Mouse (Mus musculus) stomach, adult 2 months (tissue): ENCODE data around the gene Olfr115. TPM values are rescaled to one million over a fixed set of nuclear protein-coding genes. Genes with fewer than 3 reads are reported as not detected.

Experiments used
- polyA plus RNA-seq: library from polyadenylated mRNA; depleted of rRNA; stranded (reverse); fragments of >200 nt; gene quantifications from 2 replicates; pipeline ENCODE4 v1.2.3, GENCODE M21; 2012; rRNA removed

Olfr115 gene
- not detected in 2 replicates for polyA plus RNA-seq

DNA sequence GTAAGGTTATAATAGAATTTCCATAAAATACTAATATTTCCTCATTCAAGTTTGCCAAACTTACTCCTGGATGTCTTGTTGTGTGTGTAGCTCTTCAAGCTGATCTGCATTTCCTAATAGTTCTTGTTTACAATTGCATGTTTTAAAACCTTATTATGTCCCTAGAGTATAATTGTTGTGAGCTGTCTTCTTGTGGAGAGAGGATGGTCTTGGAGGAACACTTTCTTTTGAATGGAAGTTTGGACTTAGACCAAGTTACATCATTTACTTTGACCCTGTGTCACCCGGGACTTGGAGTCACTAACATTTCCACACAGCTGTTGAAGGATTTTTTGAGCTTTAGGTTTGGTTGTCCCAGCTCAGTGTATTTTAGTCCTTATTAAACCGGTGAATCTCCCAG lies at the start of gene Olfr115, which contains the start of gene Olfr116:
Gene Olfr115, minus strand, starts transcription at position 101 of the 400 bp plus-strand sequence.
Gene Olfr116, minus strand, starts transcription at position 191 of the 400 bp plus-strand sequence.

GRCm38 (mm10) chr17:37666688-37667087 lies 39.8 kb upstream of the Olfr115 start, which contains the start of gene Olfr118:
Gene Olfr118 (plus strand): TSS chr17:37666988.

DNA sequence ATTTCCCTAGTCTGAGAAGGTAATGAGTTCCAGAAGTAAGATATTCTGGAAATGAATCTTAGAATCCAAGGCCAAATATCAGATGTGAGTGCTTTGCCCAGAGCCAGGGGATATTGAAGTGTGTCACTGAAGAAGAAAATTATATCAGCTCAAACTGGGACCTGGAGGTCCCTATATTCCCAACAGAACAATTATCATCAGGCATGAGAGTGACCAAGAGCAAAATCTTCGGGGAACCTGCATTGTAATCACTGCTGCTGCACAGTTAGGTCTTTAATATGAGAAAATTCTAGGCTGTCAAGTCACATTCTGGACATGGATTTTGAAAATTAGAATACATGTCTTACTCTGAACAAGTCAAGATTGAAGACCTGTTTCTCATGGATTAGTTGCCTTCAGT lies 36.8 kb upstream of the Olfr115 start, which contains the start of gene Olfr117:
Gene Olfr117, minus strand, starts transcription at position 101 of the 400 bp plus-strand sequence.

DNA sequence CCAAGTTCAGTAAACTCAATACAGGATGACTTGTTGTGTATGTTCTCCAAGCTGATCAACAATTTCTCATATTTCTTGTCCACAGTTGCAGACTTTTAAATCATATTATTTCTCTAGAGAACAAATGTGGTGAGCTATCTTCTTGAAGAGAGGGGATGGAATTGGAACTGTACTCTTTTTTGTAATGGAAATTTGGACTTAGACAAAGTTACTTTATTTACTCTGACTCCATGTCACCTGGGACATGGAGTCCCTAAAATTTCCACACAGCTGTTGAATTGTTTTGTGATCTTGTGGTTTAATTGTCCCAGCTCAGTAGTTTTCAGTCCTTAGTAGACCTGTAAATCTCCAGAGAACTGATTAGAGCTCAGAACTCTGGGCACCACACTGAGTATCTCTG lies 34.3 kb downstream of the Olfr115 start, which contains the start of gene Olfr114:
Gene Olfr114, minus strand, starts transcription at position 101 of the 400 bp plus-strand sequence.

DNA sequence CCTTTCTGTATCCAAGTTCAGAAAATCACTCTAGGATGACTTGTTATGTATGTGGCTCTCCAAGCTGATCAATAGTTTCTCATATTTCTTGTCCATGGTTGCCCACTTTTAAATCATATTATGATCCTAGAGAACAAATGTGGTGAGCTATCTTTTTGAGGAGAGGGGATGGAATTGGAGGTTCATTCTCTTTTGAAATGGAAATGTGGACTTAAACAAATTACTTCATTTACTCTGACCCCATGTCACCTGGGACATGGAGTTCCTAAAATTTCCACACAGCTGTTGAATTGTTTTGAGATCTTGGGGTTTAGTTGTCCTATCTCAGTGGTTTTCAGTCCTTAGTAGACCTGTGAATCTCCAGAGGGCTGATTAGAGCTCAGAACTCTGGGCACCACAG lies 49.3 kb downstream of the Olfr115 start, which contains the start of gene Olfr113:
Gene Olfr113, minus strand, starts transcription at position 101 of the 400 bp plus-strand sequence.

DNA sequence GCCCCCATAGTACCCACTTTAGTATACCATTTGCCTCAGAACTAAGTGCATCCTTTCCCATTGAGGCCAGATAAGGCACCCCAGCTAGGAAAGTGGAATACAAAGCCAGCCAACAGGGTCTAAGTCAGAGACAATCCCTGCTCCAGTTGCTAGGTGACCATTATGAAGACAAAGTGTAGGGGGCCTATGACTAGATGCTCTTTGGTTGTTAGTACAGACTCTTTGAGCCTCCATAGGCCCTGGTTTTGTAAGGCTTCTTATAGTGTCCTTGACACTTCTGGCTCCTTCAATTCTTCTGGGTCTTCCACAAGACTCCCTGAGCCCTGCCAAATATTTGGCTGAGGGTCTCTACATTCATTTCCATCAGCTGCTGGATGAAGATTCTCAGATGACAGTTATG lies 57.6 kb downstream of the Olfr115 start, which contains the start of gene Olfr112:
Gene Olfr112, minus strand, starts transcription at position 101 of the 400 bp plus-strand sequence.

Other genes starting within 250 kb of the Olfr115 start
- gene Olfr105-ps, start 248.1 kb downstream of the Olfr115 start, polyA plus RNA-seq: not detected in 2 replicates
- gene Olfr106-ps, start 236.7 kb downstream of the Olfr115 start, polyA plus RNA-seq: not detected in 2 replicates
- gene Olfr107, start 227.9 kb downstream of the Olfr115 start, polyA plus RNA-seq: not detected in 2 replicates
- gene Olfr108, start 181.6 kb downstream of the Olfr115 start, polyA plus RNA-seq: not detected in 2 replicates
- not detected in 2 replicates for gene Olfr109, start 168.2 kb downstream of the Olfr115 start, polyA plus RNA-seq
- gene H2-M2, start 143.6 kb downstream of the Olfr115 start, polyA plus RNA-seq: 0.05 TPM in 1 of 2 replicates, not detected in the other
- gene Olfr110, start 134.6 kb downstream of the Olfr115 start, polyA plus RNA-seq: not detected in 2 replicates
- 0.03 TPM in 1 of 2 replicates, not detected in the other for gene Olfr111, start 119.1 kb downstream of the Olfr115 start, polyA plus RNA-seq
- not detected in 2 replicates for gene Olfr112, start 57.7 kb downstream of the Olfr115 start, polyA plus RNA-seq
- gene Olfr113, start 49.4 kb downstream of the Olfr115 start, polyA plus RNA-seq: not detected in 2 replicates
- gene Olfr114, start 34.4 kb downstream of the Olfr115 start, polyA plus RNA-seq: not detected in 2 replicates
- not detected in 2 replicates for gene Olfr116, start 90 bp upstream of the Olfr115 start, polyA plus RNA-seq
- gene Olfr117, start 36.7 kb upstream of the Olfr115 start, polyA plus RNA-seq: not detected in 2 replicates
- gene Olfr118, start 39.9 kb upstream of the Olfr115 start, polyA plus RNA-seq: not detected in 2 replicates
- not detected in 2 replicates for gene Olfr119, start 69.5 kb upstream of the Olfr115 start, polyA plus RNA-seq
- not detected in 2 replicates for gene Olfr120, start 94.7 kb upstream of the Olfr115 start, polyA plus RNA-seq
- gene Olfr121, start 121.7 kb upstream of the Olfr115 start, polyA plus RNA-seq: not detected in 2 replicates
- not detected in 2 replicates for gene Olfr122, start 141.5 kb upstream of the Olfr115 start, polyA plus RNA-seq
- not detected in 2 replicates for gene Olfr123, start 166.4 kb upstream of the Olfr115 start, polyA plus RNA-seq
- gene Olfr124, start 172.8 kb upstream of the Olfr115 start, polyA plus RNA-seq: not detected in 2 replicates
- not detected in 2 replicates for gene Olfr125, start 205.8 kb upstream of the Olfr115 start, polyA plus RNA-seq
- not detected in 2 replicates for gene Olfr126, start 220.4 kb upstream of the Olfr115 start, polyA plus RNA-seq